Mouse (Mus musculus): ENCODE measurements around the gene Thnsl1. TPM values are rescaled to one million over a fixed set of nuclear protein-coding genes. Genes with fewer than 3 reads are reported as not detected.

Gene Thnsl1
- total and polyA plus RNA-seq, 2 experiments, result 1.2 to 4.0 TPM

GRCm38 (mm10) chr2:21260060-21260459 lies 54.5 kb downstream of the Thnsl1 start:
- H3K4me1 ChIP-seq (ENCODE audit: control insufficient read depth, insufficient read depth, low read length), result peaks cover 5% of the 10 kb centered on the region
- H3K27ac ChIP-seq (replicated peaks; ENCODE audit: insufficient read depth, low read depth, low read length), result no peak overlapping the region
- 79% methylated on average over 4 of the region's 4 CpGs for WGBS
- no peak overlapping the region for H3K4me3 ChIP-seq (ENCODE audit: insufficient read depth, low read depth, low read length)
- H3K27me3 ChIP-seq (ENCODE audit: control insufficient read depth, insufficient read depth, low read length), result no peaks in the 10 kb centered on the region
- DNase-seq (ENCODE audit: extremely low read depth, low read depth, low spot score), result no peak
- TF ChIP-seq CTCF (IDR thresholded peaks at IDR 0.05; ENCODE audit: low read depth, low read length), result no peak
- TF ChIP-seq POLR2A (IDR thresholded peaks at IDR 0.05; ENCODE audit: extremely low read depth, insufficient read depth, low read length), result no peak
- no peaks in the 10 kb centered on the region for H3K36me3 ChIP-seq (ENCODE audit: control insufficient read depth, insufficient read depth, low read length)
- no peak overlapping the region for H3K9ac ChIP-seq (ENCODE audit: low read depth, low read length)
- no peaks in the 10 kb centered on the region for H3K79me2 ChIP-seq (ENCODE audit: control insufficient read depth, insufficient read depth, low read length)

DNA sequence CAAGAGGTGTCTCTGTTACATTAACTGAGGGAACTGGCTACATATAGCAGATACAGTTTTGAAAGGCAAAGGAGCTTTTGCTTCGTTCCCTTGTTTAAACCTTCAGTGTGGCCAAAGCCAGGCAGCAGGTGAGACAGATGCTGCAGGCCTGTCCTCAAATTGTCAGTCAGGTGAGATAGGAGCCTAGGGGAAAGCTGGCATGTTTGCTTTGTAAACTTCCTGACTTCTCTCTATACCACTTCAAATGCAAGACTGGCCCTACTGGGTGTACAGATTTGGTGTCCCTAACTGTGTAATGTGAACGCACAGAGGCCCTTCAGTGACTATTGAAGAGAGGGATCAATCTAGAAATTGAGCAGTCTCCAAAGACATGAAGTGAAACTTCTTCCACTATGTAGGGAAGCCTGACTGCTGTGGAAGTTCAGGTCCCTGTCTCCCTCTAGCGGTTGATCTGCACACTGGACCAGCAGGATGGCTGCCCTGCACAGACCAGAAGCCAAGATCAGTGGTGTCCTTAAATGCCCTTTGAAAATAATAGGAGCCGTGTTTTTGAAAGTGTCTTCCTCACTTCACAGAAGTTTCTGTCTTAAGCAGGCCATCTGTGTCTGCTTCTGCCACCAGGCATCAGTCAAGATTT lies 56.0 kb downstream of the Thnsl1 start:
- WGBS, result 7% methylated on average over 4 of the region's 4 CpGs
- no peak overlapping the region for H3K27ac ChIP-seq (replicated peaks; ENCODE audit: insufficient read depth, low read depth, low read length)
- H3K4me3 ChIP-seq (ENCODE audit: insufficient read depth, low read depth, low read length), result no peak overlapping the region
- peak; percentile 78 for DNase-seq (ENCODE audit: extremely low read depth, low read depth, low spot score)
- H3K79me2 ChIP-seq (ENCODE audit: control insufficient read depth, insufficient read depth, low read length), result no peaks in the 10 kb centered on the region
- no peaks in the 10 kb centered on the region for H3K27me3 ChIP-seq (ENCODE audit: control insufficient read depth, insufficient read depth, low read length)
- no peaks in the 10 kb centered on the region for H3K36me3 ChIP-seq (ENCODE audit: control insufficient read depth, insufficient read depth, low read length)
- TF ChIP-seq CTCF (IDR thresholded peaks at IDR 0.05; ENCODE audit: low read depth, low read length), result peak; percentile 97
- no peak for TF ChIP-seq POLR2A (IDR thresholded peaks at IDR 0.05; ENCODE audit: extremely low read depth, insufficient read depth, low read length)
- peaks cover 5% of the 10 kb centered on the region for H3K4me1 ChIP-seq (ENCODE audit: control insufficient read depth, insufficient read depth, low read length)
- no peak overlapping the region for H3K9ac ChIP-seq (ENCODE audit: low read depth, low read length)

DNA sequence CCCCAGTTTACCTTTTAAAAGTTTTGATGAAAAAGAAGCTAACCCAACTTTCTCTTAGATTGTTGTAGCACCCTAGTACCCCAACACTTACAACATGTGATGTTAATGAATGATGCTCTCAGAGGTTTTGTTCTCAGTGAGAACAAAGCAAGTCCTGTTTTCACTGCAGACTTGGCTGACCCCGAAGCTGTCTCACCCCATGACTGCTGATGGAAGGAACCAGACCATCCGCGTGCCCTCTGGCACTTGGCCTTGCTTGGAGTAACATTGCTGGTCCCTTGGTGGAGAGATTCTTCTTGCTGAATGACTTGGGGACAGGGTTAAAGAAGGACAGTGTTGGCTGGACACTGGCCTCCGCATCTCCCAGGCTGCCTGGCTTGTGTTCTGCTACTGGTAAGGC lies 58.5 kb downstream of the Thnsl1 start:
- WGBS, result 85% methylated on average over 4 of the region's 4 CpGs

More for the DNA sequence above, 58.5 kb downstream of the Thnsl1 start:
- peaks cover 5% of the 10 kb centered on the region for H3K4me1 ChIP-seq (ENCODE audit: control insufficient read depth, insufficient read depth, low read length)
- no peaks in the 10 kb centered on the region for H3K27me3 ChIP-seq (ENCODE audit: control insufficient read depth, insufficient read depth, low read length)
- no peak for DNase-seq (ENCODE audit: extremely low read depth, low read depth, low spot score)
- TF ChIP-seq POLR2A (IDR thresholded peaks at IDR 0.05; ENCODE audit: extremely low read depth, insufficient read depth, low read length), result no peak
- H3K36me3 ChIP-seq (ENCODE audit: control insufficient read depth, insufficient read depth, low read length), result no peaks in the 10 kb centered on the region
- no peak overlapping the region for H3K9ac ChIP-seq (ENCODE audit: low read depth, low read length)
- no peak overlapping the region for H3K27ac ChIP-seq (replicated peaks; ENCODE audit: insufficient read depth, low read depth, low read length)
- no peak overlapping the region for H3K4me3 ChIP-seq (ENCODE audit: insufficient read depth, low read depth, low read length)
- no peaks in the 10 kb centered on the region for H3K79me2 ChIP-seq (ENCODE audit: control insufficient read depth, insufficient read depth, low read length)

Other genes starting within 250 kb of the Thnsl1 start
- 19.2 and 25.7 TPM in 2 replicates for gene Arhgap21, start 236.8 kb upstream of the Thnsl1 start, total RNA-seq (2014; rRNA removed)
- 6.0 and 7.2 TPM in 2 replicates for gene Arhgap21, start 236.8 kb upstream of the Thnsl1 start, polyA plus RNA-seq (2012; rRNA removed)
- gene Enkur, start 359 bp upstream of the Thnsl1 start, total RNA-seq (2014; rRNA removed), result not detected in 2 replicates
- not detected in 2 replicates for gene Enkur, start 359 bp upstream of the Thnsl1 start, polyA plus RNA-seq (2012; rRNA removed)
- gene Gpr158, start 161.8 kb downstream of the Thnsl1 start, total RNA-seq (2014; rRNA removed), result 0.07 TPM in 1 of 2 replicates, not detected in the other
- not detected in 2 replicates for gene Gpr158, start 161.8 kb downstream of the Thnsl1 start, polyA plus RNA-seq (2012; rRNA removed)

All from liver, adult 2 months (tissue).